Comparison of ENCODE assay signal across 8 mouse cellular contexts in genomic region chr8:124863163-124863677, GRCm38 (mm10). TPM values are rescaled to one million over a fixed set of nuclear protein-coding genes. Genes with fewer than 3 reads are reported as not detected.
DNase-seq lines count a peak whose midpoint lies in the region; ATAC-seq and TF ChIP-seq lines count a peak whose summit lies in the region.

No protein-coding gene starts in this region.

- no peaks in the 10 kb centered on the region for H3K27me3 ChIP-seq in spleen, adult 2 months (ENCODE audit: control insufficient read depth, insufficient read depth, low read length)
- H3K27me3 ChIP-seq in erythroblast, embryonic 14.5 days (ENCODE audit: control insufficient read depth), result no peaks in the 10 kb centered on the region
- H3K27me3 ChIP-seq in limb, embryonic 15.5 days, result no peaks in the 10 kb centered on the region
- H3K27me3 ChIP-seq in stomach, embryonic 16.5 days (ENCODE audit: control insufficient read depth, insufficient read depth, low read length), result no peaks in the 10 kb centered on the region

- peak overlapping the region; percentile 98 for H3K9ac ChIP-seq in limb, embryonic 15.5 days
- peak overlapping the region; percentile 98 for H3K9ac ChIP-seq in stomach, embryonic 16.5 days (ENCODE audit: low read length)

- H3K4me3 ChIP-seq in spleen, adult 2 months (ENCODE audit: extremely low read depth, insufficient read depth, insufficient read length), result peak overlapping the region; percentile 84
- peak overlapping the region; percentile 74 for H3K4me3 ChIP-seq in erythroblast, embryonic 14.5 days (replicated peaks)
- H3K4me3 ChIP-seq in limb, embryonic 15.5 days, result peak overlapping the region; percentile 98
- peak overlapping the region; percentile 93 for H3K4me3 ChIP-seq in stomach, embryonic 16.5 days (replicated peaks; ENCODE audit: low read length)

- 0% methylated on average over 33 of the region's 33 CpGs for WGBS in spleen, adult 2 months
- under 1% methylated on average over 33 of the region's 33 CpGs for WGBS in limb, embryonic 15.5 days
- WGBS in stomach, embryonic 16.5 days, result 0% methylated on average over 33 of the region's 33 CpGs

- peaks cover 2% of the 10 kb centered on the region for H3K36me3 ChIP-seq in spleen, adult 2 months (ENCODE audit: control insufficient read depth, insufficient read depth, low read length)
- H3K36me3 ChIP-seq in erythroblast, embryonic 14.5 days (ENCODE audit: control insufficient read depth), result peaks cover 46% of the 10 kb centered on the region
- H3K36me3 ChIP-seq in limb, embryonic 15.5 days, result peaks cover 30% of the 10 kb centered on the region
- H3K36me3 ChIP-seq in stomach, embryonic 16.5 days (ENCODE audit: control insufficient read depth, insufficient read depth, low read length), result peaks cover 11% of the 10 kb centered on the region

- ATAC-seq in limb, embryonic 15.5 days (ENCODE audit: insufficient number of reproducible peaks, low FRiP score, low TSS enrichment, low read depth), result peak; percentile 76
- ATAC-seq in stomach, embryonic 16.5 days (ENCODE audit: insufficient read depth, low FRiP score), result no peak

- H3K4me1 ChIP-seq in spleen, adult 2 months (ENCODE audit: control insufficient read depth, insufficient read depth, insufficient read length), result peaks cover 14% of the 10 kb centered on the region; the same call in 1 of the 2 replicates
- peaks cover 64% of the 10 kb centered on the region for H3K4me1 ChIP-seq in erythroblast, embryonic 14.5 days (ENCODE audit: control insufficient read depth)
- peaks cover 15% of the 10 kb centered on the region for H3K4me1 ChIP-seq in limb, embryonic 15.5 days
- H3K4me1 ChIP-seq in stomach, embryonic 16.5 days (ENCODE audit: control insufficient read depth, insufficient read depth, low read length), result peaks cover 7% of the 10 kb centered on the region

- no peaks in the 10 kb centered on the region for H3K9me3 ChIP-seq in erythroblast, embryonic 14.5 days (ENCODE audit: control insufficient read depth, low read length)
- no peaks in the 10 kb centered on the region for H3K9me3 ChIP-seq in limb, embryonic 15.5 days
- H3K9me3 ChIP-seq in stomach, embryonic 16.5 days (replicated peaks; ENCODE audit: control insufficient read depth, low read length), result no peaks in the 10 kb centered on the region

- no peak for DNase-seq in spleen, adult 2 months (ENCODE audit: low read depth in 1 of 2, low spot score in 2 of 2)
- DNase-seq in spleen, adult 12 weeks (ENCODE audit: low spot score), result no peak
- no peak for DNase-seq in adrenal gland, postnatal 10 days
- DNase-seq in ovary, postnatal 36 days (ENCODE audit: low spot score), result no peak
- DNase-seq in urinary bladder, postnatal 10 days (ENCODE audit: low spot score), result no peak

- TF ChIP-seq POLR2A in spleen, adult 2 months (IDR thresholded peaks at IDR 0.05; ENCODE audit: low read depth, low read length), result no peak

- H3K4me2 ChIP-seq in limb, embryonic 15.5 days, result peak overlapping the region; percentile 65
- peak overlapping the region; percentile 85 for H3K4me2 ChIP-seq in stomach, embryonic 16.5 days (ENCODE audit: low read depth, low read length)

- no peak for TF ChIP-seq CTCF in spleen, adult 2 months (IDR thresholded peaks at IDR 0.05; ENCODE audit: extremely low read depth, insufficient read depth, insufficient read length, insufficient replicate concordance)

- peak overlapping the region; percentile 84 for H3K27ac ChIP-seq in spleen, adult 2 months (ENCODE audit: insufficient read depth, low read length)
- H3K27ac ChIP-seq in limb, embryonic 15.5 days, result peak overlapping the region; percentile 95
- peak overlapping the region; percentile 93 for H3K27ac ChIP-seq in stomach, embryonic 16.5 days (ENCODE audit: low read length)

RNA-seq across cellular contexts. Expression of gene 2810004N23Rik, which starts 0.3 kb away (rescaled TPM):
- 8.0 and 8.2 TPM in 2 replicates for polyA plus RNA-seq in spleen, adult 2 months (2012; rRNA removed)
- 0.82 and 0.93 TPM in 2 replicates for polyA plus RNA-seq in erythroblast, embryonic 14.5 days (2012)
- polyA plus RNA-seq in limb, embryonic 15.5 days (2015; fragmentation: Nextera tagmentation; extraction: Ambion mirVana), result 40.2 and 41.9 TPM in 2 replicates
- polyA plus RNA-seq in stomach, embryonic 16.5 days (2015; fragmentation: Nextera tagmentation; extraction: Ambion mirVana), result 42.1 TPM in 2 replicates
- 10 to 100 TPM; 23.6 to 27.4 TPM for total RNA-seq in adrenal gland, postnatal 10 days (2021)

RNA-seq across cellular contexts. Expression of gene Gnpat, which starts 0.4 kb away (rescaled TPM):
- polyA plus RNA-seq in spleen, adult 2 months (2012; rRNA removed), result 36.0 and 42.5 TPM in 2 replicates
- 4.4 and 6.1 TPM in 2 replicates for polyA plus RNA-seq in erythroblast, embryonic 14.5 days (2012)
- polyA plus RNA-seq in limb, embryonic 15.5 days (2015; fragmentation: Nextera tagmentation; extraction: Ambion mirVana), result 83.9 and 88.7 TPM in 2 replicates
- 86.4 and 90.1 TPM in 2 replicates for polyA plus RNA-seq in stomach, embryonic 16.5 days (2015; fragmentation: Nextera tagmentation; extraction: Ambion mirVana)
- total RNA-seq in adrenal gland, postnatal 10 days (2021), result 100 to 1,000 TPM; 126 to 173 TPM

RNA-seq across cellular contexts. Expression of gene Exoc8, which starts 34.3 kb away (rescaled TPM):
- polyA plus RNA-seq in spleen, adult 2 months (2012; rRNA removed), result 6.5 and 10.5 TPM in 2 replicates
- polyA plus RNA-seq in erythroblast, embryonic 14.5 days (2012), result 0.10 and 0.18 TPM in 2 replicates
- polyA plus RNA-seq in limb, embryonic 15.5 days (2015; fragmentation: Nextera tagmentation; extraction: Ambion mirVana), result 6.3 and 8.1 TPM in 2 replicates
- polyA plus RNA-seq in stomach, embryonic 16.5 days (2015; fragmentation: Nextera tagmentation; extraction: Ambion mirVana), result 5.6 and 6.0 TPM in 2 replicates
- 10 to 100 TPM; 21.0 to 21.1 TPM for total RNA-seq in adrenal gland, postnatal 10 days (2021)

RNA-seq across cellular contexts. Expression of gene Sprtn, which starts 34.5 kb away (rescaled TPM):
- polyA plus RNA-seq in spleen, adult 2 months (2012; rRNA removed), result 11.2 and 14.5 TPM in 2 replicates
- polyA plus RNA-seq in erythroblast, embryonic 14.5 days (2012), result 0.20 and 0.28 TPM in 2 replicates
- 10.6 and 11.8 TPM in 2 replicates for polyA plus RNA-seq in limb, embryonic 15.5 days (2015; fragmentation: Nextera tagmentation; extraction: Ambion mirVana)
- polyA plus RNA-seq in stomach, embryonic 16.5 days (2015; fragmentation: Nextera tagmentation; extraction: Ambion mirVana), result 7.3 and 8.3 TPM in 2 replicates
- total RNA-seq in adrenal gland, postnatal 10 days (2021), result 10 to 100 TPM; 20.2 to 21.3 TPM
